Mouse (Mus musculus) liver, embryonic 14.5 days (tissue): ENCODE results near the gene Ntrk3. TPM values are rescaled to one million over a fixed set of nuclear protein-coding genes. Genes with fewer than 3 reads are reported as not detected.

Experiments
- ATAC-seq: fragments of 200-750 bp; cut with Nextera tagmentation; 2 replicates; pipeline ENCODE4 v1.8.0; 2017; ENCODE audit warnings: moderate number of reproducible peaks, mild to moderate bottlenecking, moderate library complexity; ENCODE audit not compliant: insufficient read depth
- DNase-seq, 3 experiments: peaks; one replicate each; pipeline ENCODE4 v3.0.0-alpha.2; 2012 to 2013; ENCODE audit warnings: low read depth in 3 of 3, low spot score in 3 of 3
- H3K27ac ChIP-seq: fragments of 300-500 bp; sonication (generic); 2 replicates; pipeline ENCODE4 v1.5.1; 2014; ENCODE audit warnings: moderate library complexity, mild to moderate bottlenecking, control low read depth, inconsistent platforms
- H3K27me3 ChIP-seq: fragments of 300-500 bp; sonication (generic); 2 replicates; pipeline ENCODE4 v1.6.1; 2014; ENCODE audit warnings: mild to moderate bottlenecking, low read length, moderate library complexity; ENCODE audit not compliant: control insufficient read depth, insufficient read depth
- H3K36me3 ChIP-seq: fragments of 300-500 bp; sonication (generic); replicated peaks from 2 replicates; pipeline ENCODE4 v1.6.1; 2014; ENCODE audit warnings: low read depth; ENCODE audit not compliant: control insufficient read depth, insufficient read depth
- H3K4me1 ChIP-seq, 2 experiments: fragments of 200-500 bp in 1 of 2; fragments of 300-500 bp in 1 of 2; sonication (generic) in 1 of 2; replicated peaks; 2 replicates each; pipeline ENCODE4 v1.6.1; 2012 to 2014; ENCODE audit warnings: antibody characterized with exemption in 1 of 2, inconsistent platforms in 1 of 2, low read length in 1 of 2; ENCODE audit not compliant: control insufficient read depth in 2 of 2, insufficient read depth in 2 of 2
- H3K4me2 ChIP-seq: fragments of 300-500 bp; sonication (generic); 2 replicates; pipeline ENCODE4 v1.6.1; 2014; ENCODE audit warnings: low read depth, mild to moderate bottlenecking, control low read depth, moderate library complexity
- H3K4me3 ChIP-seq, 2 experiments: fragments of 200-500 bp in 1 of 2; fragments of 300-500 bp in 1 of 2; sonication (generic) in 1 of 2; 2 replicates each; pipeline ENCODE4 v1.5.1; 2012 to 2014; ENCODE audit warnings: low read depth in 2 of 2, low read length in 2 of 2, mild to moderate bottlenecking in 2 of 2, control low read depth in 1 of 2, inconsistent platforms in 1 of 2, moderate library complexity in 1 of 2; ENCODE audit not compliant: insufficient read depth in 1 of 2
- H3K9ac ChIP-seq: fragments of 300-500 bp; sonication (generic); replicated peaks from 2 replicates; pipeline ENCODE4 v1.6.1; 2014; ENCODE audit warnings: mild to moderate bottlenecking, control low read depth, moderate library complexity
- H3K9me3 ChIP-seq: fragments of 300-500 bp; sonication (generic); 2 replicates; pipeline ENCODE4 v1.6.1; 2016; ENCODE audit warnings: low read length, mixed read lengths; ENCODE audit not compliant: control insufficient read depth
- CTCF ChIP-seq: IDR thresholded peaks from 2 replicates; pipeline ENCODE4 v1.5.1; 2016; ENCODE audit warnings: antibody characterized with exemption, low read depth, control low read depth
- EP300 ChIP-seq: IDR thresholded peaks from 2 replicates; pipeline ENCODE4 v1.6.1; 2016; ENCODE audit warnings: antibody characterized with exemption, low read depth
- WGBS: fragments of 180-500 bp; shearing (Covaris S2); extraction: QIAGEN DNeasy Blood & Tissue Kit; methylation state at CpG from one replicate; pipeline ENCODE4 v1.1.7; 2014; ENCODE audit not compliant: insufficient replicate concordance; 5-methylcytosine and 5-hydroxymethylcytosine counted together
- polyA plus RNA-seq, 2 experiments: library from polyadenylated mRNA; depleted of rRNA in 1 of 2; stranded (reverse) in 1 of 2; unstranded in 1 of 2; fragments of >200 nt; fragmentation: Nextera tagmentation in 1 of 2; extraction: Ambion mirVana in 1 of 2; gene quantifications; 2 replicates each; pipeline versions ENCODE4 v1.2.1 to v1.2.3; 2012 to 2014

Gene Ntrk3
- polyA plus RNA-seq, 2 experiments, result 0.14 to 0.25 TPM

- no peak overlapping the region for H3K27ac ChIP-seq
- ATAC-seq, result no peak
- H3K9me3 ChIP-seq, result no peaks in the 10 kb centered on the region
- H3K9ac ChIP-seq, result no peak overlapping the region
- no peak overlapping the region for H3K4me3 ChIP-seq
- no peaks in the 10 kb centered on the region for H3K4me1 ChIP-seq
- H3K27me3 ChIP-seq, result no peaks in the 10 kb centered on the region
- H3K4me2 ChIP-seq, result no peak overlapping the region
- H3K36me3 ChIP-seq, result no peaks in the 10 kb centered on the region; the same call in 1 of the 2 replicates
- TF ChIP-seq CTCF (no peak), EP300 (no peak)
- 55% methylated on average over 7 of the region's 7 CpGs for WGBS
- DNase-seq, result no peak
These were observed 31.4 kb upstream of the Ntrk3 start for GRCm38 (mm10) chr7:78769075-78769652.

GRCm38 (mm10) chr7:78767929-78768531, 30.2 kb upstream of the Ntrk3 start:
- H3K4me1 ChIP-seq, result no peaks in the 10 kb centered on the region
- H3K27me3 ChIP-seq, result no peaks in the 10 kb centered on the region
- no peaks in the 10 kb centered on the region for H3K36me3 ChIP-seq
- no peak overlapping the region for H3K4me3 ChIP-seq
- H3K27ac ChIP-seq, result no peak overlapping the region
- no peak for ATAC-seq
- 76% methylated on average over 12 of the region's 12 CpGs for WGBS
- H3K9ac ChIP-seq, result no peak overlapping the region
- H3K4me2 ChIP-seq, result no peak overlapping the region
- H3K9me3 ChIP-seq, result no peaks in the 10 kb centered on the region
- TF ChIP-seq EP300, result no peak
- no peak for DNase-seq

- TF ChIP-seq CTCF (peak; percentile 80), EP300 (no peak)
- Histone ChIP-seq H3K27me3 (no peaks in the 10 kb centered on the region), H3K27ac (no peak overlapping the region), H3K4me3 (no peak overlapping the region), H3K4me2 (no peak overlapping the region), H3K4me1 (no peaks in the 10 kb centered on the region), H3K36me3 (no peaks in the 10 kb centered on the region), H3K9ac (no peak overlapping the region), H3K9me3 (no peaks in the 10 kb centered on the region)
- DNase-seq, result peak in 1 of 3 experiments; percentile 17
- no peak for ATAC-seq
- WGBS, result 21% methylated on average over 18 of the region's 18 CpGs
These were observed 28.3 kb upstream of the Ntrk3 start for GRCm38 (mm10) chr7:78766019-78766683.

GRCm38 (mm10) chr7:78765215-78765631, 27.4 kb upstream of the Ntrk3 start:
- no peak overlapping the region for H3K4me2 ChIP-seq
- no peaks in the 10 kb centered on the region for H3K4me1 ChIP-seq
- H3K27me3 ChIP-seq, result no peaks in the 10 kb centered on the region
- ATAC-seq (no peak), DNase-seq (no peak)
- H3K36me3 ChIP-seq, result no peaks in the 10 kb centered on the region
- WGBS, result 51% methylated on average over 5 of the region's 5 CpGs
- no peak overlapping the region for H3K4me3 ChIP-seq
- H3K9ac ChIP-seq, result no peak overlapping the region
- H3K9me3 ChIP-seq, result no peaks in the 10 kb centered on the region
- H3K27ac ChIP-seq, result no peak overlapping the region
- TF ChIP-seq CTCF, result no peak
- no peak for TF ChIP-seq EP300

- no peak for ATAC-seq
- 68% methylated on average over 3 of the region's 3 CpGs for WGBS
These were observed 26.0 kb upstream of the Ntrk3 start for GRCm38 (mm10) chr7:78763801-78764200.

More at GRCm38 (mm10) chr7:78763801-78764200, 26.0 kb upstream of the Ntrk3 start:
- no peak overlapping the region for H3K27ac ChIP-seq
- H3K36me3 ChIP-seq, result no peaks in the 10 kb centered on the region
- H3K9me3 ChIP-seq, result no peaks in the 10 kb centered on the region
- H3K27me3 ChIP-seq, result no peaks in the 10 kb centered on the region
- no peak for TF ChIP-seq CTCF
- no peak for TF ChIP-seq EP300
- H3K9ac ChIP-seq, result no peak overlapping the region
- no peak overlapping the region for H3K4me2 ChIP-seq
- no peak for DNase-seq
- H3K4me1 ChIP-seq, result no peaks in the 10 kb centered on the region
- no peak overlapping the region for H3K4me3 ChIP-seq
